Mouse (Mus musculus) stomach, postnatal 0 days (tissue): ENCODE results near the gene Smarce1.
A peak's percentile ranks its signal among the peaks of the same experiment; 100 is the strongest.

Experiments
- CTCF ChIP-seq: IDR thresholded peaks from 2 replicates; pipeline ENCODE4 v1.5.1; 2016; ENCODE audit warnings: antibody characterized with exemption, low read depth, mild to moderate bottlenecking, moderate library complexity
- EP300 ChIP-seq: optimal IDR thresholded peaks from 2 replicates; pipeline ENCODE3; 2016; ENCODE audit warnings: antibody characterized with exemption

- TF ChIP-seq EP300 (no peak), CTCF (peak; percentile 61)
These were observed 18.3 kb upstream of the Smarce1 start for GRCm38 (mm10) chr11:99249115-99249514.
